Mouse (Mus musculus) liver, embryonic 13.5 days (tissue): ENCODE results near the gene Rsph9. TPM values are rescaled to one million over a fixed set of nuclear protein-coding genes. Genes with fewer than 3 reads are reported as not detected.

Experiments
- ATAC-seq: fragments of 200-750 bp; cut with Nextera tagmentation; 2 replicates; pipeline ENCODE4 v1.8.0; 2017; ENCODE audit warnings: low read depth, mild to moderate bottlenecking, moderate number of reproducible peaks, moderate library complexity
- DNase-seq: peaks from one replicate; pipeline ENCODE4 v3.0.0; 2022
- H3K27ac ChIP-seq: fragments of 300-500 bp; sonication (generic); 2 replicates; pipeline ENCODE4 v1.5.1; 2015; ENCODE audit warnings: moderate library complexity, mild to moderate bottlenecking, inconsistent platforms
- H3K27me3 ChIP-seq: fragments of 300-500 bp; sonication (generic); 2 replicates; pipeline ENCODE4 v1.6.1; 2015; ENCODE audit warnings: mild to moderate bottlenecking, inconsistent platforms
- H3K36me3 ChIP-seq: fragments of 300-500 bp; sonication (generic); 2 replicates; pipeline ENCODE4 v1.6.1; 2015; ENCODE audit warnings: mild to moderate bottlenecking, inconsistent platforms
- H3K4me1 ChIP-seq: fragments of 300-500 bp; sonication (generic); replicated peaks from 2 replicates; pipeline ENCODE4 v1.6.1; 2015; ENCODE audit warnings: inconsistent platforms
- H3K4me2 ChIP-seq: fragments of 300-500 bp; sonication (generic); 2 replicates; pipeline ENCODE4 v1.6.1; 2015; ENCODE audit warnings: inconsistent platforms, mild to moderate bottlenecking, moderate library complexity
- H3K4me3 ChIP-seq: fragments of 300-500 bp; sonication (generic); replicated peaks from 2 replicates; pipeline ENCODE4 v1.5.1; 2015; ENCODE audit warnings: mild to moderate bottlenecking, inconsistent platforms
- H3K9ac ChIP-seq: fragments of 300-500 bp; sonication (generic); 2 replicates; pipeline ENCODE4 v1.6.1; 2015; ENCODE audit warnings: mild to moderate bottlenecking, inconsistent platforms
- H3K9me3 ChIP-seq: fragments of 300-500 bp; sonication (generic); replicated peaks from 2 replicates; pipeline ENCODE4 v1.6.1; 2016; ENCODE audit warnings: inconsistent platforms
- WGBS: fragments of 180-500 bp; shearing (Covaris S2); methylation state at CpG from one replicate; pipeline ENCODE4 v1.1.7; 2015; ENCODE audit not compliant: insufficient replicate concordance; 5-methylcytosine and 5-hydroxymethylcytosine counted together
- polyA plus RNA-seq: library from polyadenylated mRNA; unstranded; fragments of >200 nt; fragmentation: Nextera tagmentation; extraction: Ambion mirVana; gene quantifications from 2 replicates; pipeline ENCODE4 v1.2.1, GENCODE M21; 2015

Rsph9 gene
- polyA plus RNA-seq, 1 experiment from 2014 or later = 0.96 TPM

GRCm38 (mm10) chr17:46098525-46098924 is 45.5 kb downstream of the Rsph9 start:
- no peak overlapping the region for H3K4me2 ChIP-seq
- no peak for DNase-seq
- H3K4me3 ChIP-seq = no peak overlapping the region
- no peaks in the 10 kb centered on the region for H3K9me3 ChIP-seq
- H3K27ac ChIP-seq = no peak overlapping the region
- no peak overlapping the region for H3K9ac ChIP-seq
- peaks cover 15% of the 10 kb centered on the region for H3K27me3 ChIP-seq
- no peaks in the 10 kb centered on the region for H3K36me3 ChIP-seq
- 47% methylated on average over 8 of the region's 8 CpGs for WGBS
- ATAC-seq = no peak
- 0 out of 2 replicates have a peak, but pooled peaks cover 5% of the 10 kb centered on the region for H3K4me1 ChIP-seq

GRCm38 (mm10) chr17:46091899-46092298 is 52.1 kb downstream of the Rsph9 start:
- Histone ChIP-seq H3K36me3 (no peaks in the 10 kb centered on the region), H3K9me3 (no peaks in the 10 kb centered on the region), H3K27ac (no peak overlapping the region), H3K9ac (no peak overlapping the region), H3K4me3 (no peak overlapping the region), H3K27me3 (peaks cover 10% of the 10 kb centered on the region; the same call in 1 of the 2 replicates), H3K4me1 (no peaks in the 10 kb centered on the region), H3K4me2 (no peak overlapping the region)
- 70% methylated on average over 14 of the region's 14 CpGs for WGBS
- DNase-seq (no peak), ATAC-seq (no peak)

DNA sequence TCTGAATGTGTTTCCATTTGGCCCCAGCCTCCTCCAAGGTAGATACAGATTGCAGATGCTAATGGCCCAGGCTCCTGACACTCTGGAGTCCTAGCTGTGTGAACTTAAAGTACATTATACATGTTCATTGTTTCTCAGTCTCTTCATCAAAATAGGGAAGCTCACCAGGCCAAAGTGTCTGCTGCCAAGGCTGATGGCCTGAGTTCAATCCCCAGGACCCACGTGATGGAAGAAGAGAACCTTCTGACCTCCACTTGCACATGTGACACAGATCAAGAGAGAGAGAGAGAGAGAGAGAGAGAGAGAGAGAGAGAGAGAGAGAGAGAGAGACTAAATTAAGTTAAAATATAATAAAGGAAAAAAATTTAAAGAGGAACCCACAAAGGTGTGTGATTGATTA is 52.7 kb downstream of the Rsph9 start:
- no peaks in the 10 kb centered on the region for H3K4me1 ChIP-seq
- no peak overlapping the region for H3K4me3 ChIP-seq
- no peak for ATAC-seq

GRCm38 (mm10) chr17:46086341-46086870 is 57.6 kb downstream of the Rsph9 start:
- Histone ChIP-seq H3K27ac (no peak overlapping the region), H3K4me3 (no peak overlapping the region), H3K4me2 (no peak overlapping the region), H3K9me3 (no peaks in the 10 kb centered on the region), H3K9ac (no peak overlapping the region), H3K36me3 (no peaks in the 10 kb centered on the region), H3K27me3 (peaks cover 4% of the 10 kb centered on the region; the same call in 1 of the 2 replicates), H3K4me1 (no peaks in the 10 kb centered on the region)
- no peak for ATAC-seq
- 51% methylated on average over 17 of the region's 17 CpGs for WGBS
- DNase-seq = no peak

More for the DNA sequence above, 52.7 kb downstream of the Rsph9 start:
- H3K9me3 ChIP-seq = no peaks in the 10 kb centered on the region
- H3K4me2 ChIP-seq = no peak overlapping the region
- H3K36me3 ChIP-seq = no peaks in the 10 kb centered on the region
- WGBS = 56% methylated on average over 1 of the region's 1 CpGs
- no peak overlapping the region for H3K9ac ChIP-seq
- H3K27me3 ChIP-seq = peaks cover 6% of the 10 kb centered on the region; the same call in 1 of the 2 replicates
- DNase-seq = no peak
- H3K27ac ChIP-seq = no peak overlapping the region

GRCm38 (mm10) chr17:46084091-46084501 is 59.9 kb downstream of the Rsph9 start:
- ATAC-seq = peak; percentile 41; the same call in 1 of the 2 replicates
- no peak overlapping the region for H3K27ac ChIP-seq

GRCm38 (mm10) chr17:46083381-46083780 is 60.6 kb downstream of the Rsph9 start:
- 70% methylated on average over 3 of the region's 3 CpGs for WGBS
- Histone ChIP-seq H3K9me3 (no peaks in the 10 kb centered on the region), H3K27ac (no peak overlapping the region), H3K9ac (no peak overlapping the region), H3K4me1 (no peaks in the 10 kb centered on the region), H3K36me3 (no peaks in the 10 kb centered on the region), H3K27me3 (peaks cover 4% of the 10 kb centered on the region; the same call in 1 of the 2 replicates), H3K4me2 (no peak overlapping the region), H3K4me3 (no peak overlapping the region)
- DNase-seq (no peak), ATAC-seq (no peak)

More at GRCm38 (mm10) chr17:46084091-46084501, 59.9 kb downstream of the Rsph9 start:
- Histone ChIP-seq H3K9me3 (no peaks in the 10 kb centered on the region), H3K4me1 (no peaks in the 10 kb centered on the region), H3K36me3 (no peaks in the 10 kb centered on the region), H3K4me3 (no peak overlapping the region), H3K4me2 (no peak overlapping the region), H3K27me3 (peaks cover 4% of the 10 kb centered on the region; the same call in 1 of the 2 replicates), H3K9ac (no peak overlapping the region)
- WGBS = 15% methylated on average over 10 of the region's 10 CpGs
- DNase-seq = no peak

- WGBS = 54% methylated on average over 7 of the region's 7 CpGs
- no peak for ATAC-seq
Observed at GRCm38 (mm10) chr17:46081657-46082056, 62.4 kb downstream of the Rsph9 start.

GRCm38 (mm10) chr17:46081042-46081441 is 63.0 kb downstream of the Rsph9 start:
- DNase-seq = no peak
- H3K36me3 ChIP-seq = no peaks in the 10 kb centered on the region
- ATAC-seq = no peak
- no peak overlapping the region for H3K4me3 ChIP-seq
- H3K4me1 ChIP-seq = no peaks in the 10 kb centered on the region
- H3K27ac ChIP-seq = no peak overlapping the region
- no peaks in the 10 kb centered on the region for H3K9me3 ChIP-seq
- no peak overlapping the region for H3K4me2 ChIP-seq
- 39% methylated on average over 5 of the region's 5 CpGs for WGBS
- no peak overlapping the region for H3K9ac ChIP-seq
- peaks cover 4% of the 10 kb centered on the region; the same call in 1 of the 2 replicates for H3K27me3 ChIP-seq

More at GRCm38 (mm10) chr17:46081657-46082056, 62.4 kb downstream of the Rsph9 start:
- H3K27ac ChIP-seq = no peak overlapping the region
- H3K9me3 ChIP-seq = no peaks in the 10 kb centered on the region
- DNase-seq = no peak
- no peak overlapping the region for H3K9ac ChIP-seq
- no peak overlapping the region for H3K4me2 ChIP-seq
- no peak overlapping the region for H3K4me3 ChIP-seq
- H3K36me3 ChIP-seq = no peaks in the 10 kb centered on the region
- no peaks in the 10 kb centered on the region for H3K4me1 ChIP-seq
- peaks cover 4% of the 10 kb centered on the region; the same call in 1 of the 2 replicates for H3K27me3 ChIP-seq

DNA sequence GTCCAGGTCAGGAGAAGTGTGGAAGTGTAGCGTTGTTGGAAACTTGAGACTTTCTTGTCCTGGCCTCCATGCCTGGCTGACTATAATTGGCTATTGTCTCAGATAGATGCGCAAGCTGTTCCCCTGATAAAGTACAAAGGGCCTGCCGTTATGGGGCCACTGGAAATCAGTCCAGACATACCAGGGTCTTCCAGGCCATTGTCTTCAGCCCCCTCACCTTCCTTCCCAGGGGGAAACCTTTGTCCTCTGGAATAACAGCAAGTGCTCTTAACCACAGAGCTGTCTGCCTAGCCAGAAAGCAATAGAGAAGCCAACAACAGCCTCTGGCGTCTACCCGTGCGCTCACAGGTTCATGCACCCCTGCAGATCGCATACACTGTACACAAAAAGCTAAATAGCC is 63.6 kb downstream of the Rsph9 start:
- no peak overlapping the region for H3K9ac ChIP-seq
- ATAC-seq (no peak), DNase-seq (no peak)
- 63% methylated on average over 7 of the region's 7 CpGs for WGBS
- no peaks in the 10 kb centered on the region for H3K36me3 ChIP-seq
- 0 out of 2 replicates have a peak, but pooled peaks cover 1% of the 10 kb centered on the region for H3K4me1 ChIP-seq
- no peak overlapping the region for H3K4me3 ChIP-seq
- peaks cover 4% of the 10 kb centered on the region; the same call in 1 of the 2 replicates for H3K27me3 ChIP-seq
- no peaks in the 10 kb centered on the region for H3K9me3 ChIP-seq
- no peak overlapping the region for H3K27ac ChIP-seq
- no peak overlapping the region for H3K4me2 ChIP-seq

DNA sequence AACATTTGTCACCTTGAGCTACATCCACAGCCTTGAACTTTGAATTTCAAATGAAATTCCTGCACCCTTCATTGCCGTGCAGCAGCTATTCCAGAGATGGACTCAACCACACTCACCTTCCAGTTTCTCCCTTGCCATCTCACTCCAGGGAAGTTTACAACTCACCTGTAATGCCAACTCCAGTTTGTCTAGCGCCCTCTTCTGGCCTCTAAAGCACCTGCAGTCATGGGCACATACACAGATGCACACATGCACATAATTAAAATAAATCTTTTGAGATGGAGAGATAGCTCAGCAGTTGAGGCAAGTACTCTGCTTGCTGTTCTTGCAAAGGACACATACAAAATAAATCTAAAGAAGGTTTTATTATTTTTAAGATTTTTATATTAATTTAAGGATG is 65.0 kb downstream of the Rsph9 start:
- Histone ChIP-seq H3K27me3 (no peaks in the 10 kb centered on the region), H3K4me3 (no peak overlapping the region), H3K4me2 (no peak overlapping the region), H3K9me3 (no peaks in the 10 kb centered on the region), H3K36me3 (no peaks in the 10 kb centered on the region), H3K9ac (no peak overlapping the region), H3K4me1 (peaks cover 13% of the 10 kb centered on the region), H3K27ac (no peak overlapping the region)
- DNase-seq (no peak), ATAC-seq (no peak)
- 60% methylated on average over 2 of the region's 2 CpGs for WGBS

GRCm38 (mm10) chr17:46077921-46078534 is 66.0 kb downstream of the Rsph9 start:
- Histone ChIP-seq H3K4me3 (no peak overlapping the region), H3K9me3 (no peaks in the 10 kb centered on the region), H3K36me3 (no peaks in the 10 kb centered on the region), H3K9ac (no peak overlapping the region), H3K27ac (no peak overlapping the region), H3K4me2 (no peak overlapping the region), H3K4me1 (peaks cover 22% of the 10 kb centered on the region), H3K27me3 (no peaks in the 10 kb centered on the region)
- WGBS = 81% methylated on average over 12 of the region's 12 CpGs
- ATAC-seq (no peak), DNase-seq (no peak)

DNA sequence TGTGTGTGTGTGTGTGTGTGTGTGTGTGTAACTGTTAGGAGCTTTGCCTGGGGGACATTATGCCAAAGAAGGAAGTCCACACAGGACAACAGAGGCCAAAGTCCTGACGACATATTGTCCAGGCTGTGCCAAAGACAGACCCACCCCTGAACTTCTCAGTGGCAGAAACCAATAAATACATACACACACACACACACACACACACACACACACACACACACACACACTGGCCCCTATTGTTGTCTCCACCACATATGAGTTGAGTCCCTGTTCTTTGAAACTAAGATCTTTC is 67.8 kb downstream of the Rsph9 start:
- Histone ChIP-seq H3K4me3 (no peak overlapping the region), H3K27me3 (no peaks in the 10 kb centered on the region), H3K4me2 (no peak overlapping the region), H3K9me3 (no peaks in the 10 kb centered on the region), H3K36me3 (no peaks in the 10 kb centered on the region), H3K4me1 (peaks cover 23% of the 10 kb centered on the region), H3K27ac (no peak overlapping the region), H3K9ac (no peak overlapping the region)
- ATAC-seq = no peak
- DNase-seq = no peak
- WGBS = no CpG with 5 or more reads among the region's 1 CpGs
